Mouse (Mus musculus) hindbrain, embryonic 11.5 days (tissue): ENCODE measurements around the gene Traf3ip2. TPM values are rescaled to one million over a fixed set of nuclear protein-coding genes. Genes with fewer than 3 reads are reported as not detected.
A peak's percentile ranks its signal among the peaks of the same experiment; 100 is the strongest.

ENCODE experiments used
- ATAC-seq: fragments of 200-750 bp; cut with Nextera tagmentation; 2 replicates; pipeline ENCODE4 v1.8.0; 2017; ENCODE audit warnings: mild to moderate bottlenecking, moderate TSS enrichment, moderate library complexity; ENCODE audit not compliant: low FRiP score
- DNase-seq: peaks from one replicate; pipeline ENCODE4 v3.0.0-alpha.2; 2015; ENCODE audit warnings: low spot score
- H3K27ac ChIP-seq: fragments of 300-500 bp; sonication (generic); 2 replicates; pipeline ENCODE4 v1.5.1; 2014; ENCODE audit warnings: mild to moderate bottlenecking, low read depth, low read length
- H3K27me3 ChIP-seq: fragments of 300-500 bp; sonication (generic); 2 replicates; pipeline ENCODE4 v1.6.1; 2014; ENCODE audit warnings: mild to moderate bottlenecking, low read length, moderate library complexity, mixed read lengths; ENCODE audit not compliant: control insufficient read depth, insufficient read depth
- H3K36me3 ChIP-seq: fragments of 300-500 bp; sonication (generic); 2 replicates; pipeline ENCODE4 v1.6.1; 2014; ENCODE audit warnings: mild to moderate bottlenecking, low read length, moderate library complexity, mixed read lengths; ENCODE audit not compliant: control insufficient read depth, insufficient read depth
- H3K4me1 ChIP-seq: fragments of 300-500 bp; sonication (generic); replicated peaks from 2 replicates; pipeline ENCODE4 v1.6.1; 2014; ENCODE audit warnings: low read length, mixed read lengths; ENCODE audit not compliant: control insufficient read depth, insufficient read depth
- H3K4me2 ChIP-seq: fragments of 300-500 bp; sonication (generic); replicated peaks from 2 replicates; pipeline ENCODE4 v1.6.1; 2014; ENCODE audit warnings: mild to moderate bottlenecking, low read depth, low read length
- H3K4me3 ChIP-seq: fragments of 300-500 bp; sonication (generic); 2 replicates; pipeline ENCODE4 v1.5.1; 2014; ENCODE audit warnings: low read depth, low read length
- H3K9ac ChIP-seq: fragments of 300-500 bp; sonication (generic); 2 replicates; pipeline ENCODE4 v1.6.1; 2014; ENCODE audit warnings: low read depth, low read length
- H3K9me3 ChIP-seq: fragments of 300-500 bp; sonication (generic); 2 replicates; pipeline ENCODE4 v1.6.1; 2016; ENCODE audit warnings: low read length; ENCODE audit not compliant: control insufficient read depth
- WGBS: fragments of 180-500 bp; shearing (Covaris S2); extraction: QIAGEN DNeasy Blood & Tissue Kit; methylation state at CpG from one replicate; pipeline ENCODE4 v1.1.7; 2014; 5-methylcytosine and 5-hydroxymethylcytosine counted together
- polyA plus RNA-seq: library from polyadenylated mRNA; unstranded; fragments of >200 nt; fragmentation: Nextera tagmentation; extraction: Ambion mirVana; gene quantifications from 2 replicates; pipeline ENCODE4 v1.2.1, GENCODE M21; 2014

The Traf3ip2 gene
- polyA plus RNA-seq, 1 experiment from 2014 or later, result 5.6 TPM

DNA sequence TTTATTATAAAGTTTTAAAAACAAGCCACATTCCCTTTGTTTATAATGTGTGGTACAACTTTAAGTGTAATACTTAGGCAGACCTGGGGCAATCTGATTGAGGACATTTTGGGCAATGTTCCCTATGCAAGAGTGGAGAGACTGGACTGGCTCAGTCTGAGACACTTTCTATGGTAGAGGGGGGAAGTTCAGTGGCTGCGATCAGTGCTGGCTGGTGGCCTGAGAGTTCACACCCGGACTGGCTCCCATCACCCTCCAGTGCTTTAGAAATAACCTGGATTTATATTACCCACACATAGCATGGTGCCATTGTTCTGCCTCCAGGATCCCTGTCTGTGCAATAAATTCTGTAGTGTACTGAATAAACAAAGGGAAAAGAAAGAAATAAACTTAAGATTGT lies 603 bp upstream of the Traf3ip2 start:
- Histone ChIP-seq H3K27me3 (no peaks in the 10 kb centered on the region), H3K27ac (no peak overlapping the region), H3K9me3 (no peaks in the 10 kb centered on the region), H3K9ac (no peak overlapping the region), H3K4me2 (no peak overlapping the region), H3K36me3 (no peaks in the 10 kb centered on the region), H3K4me3 (no peak overlapping the region), H3K4me1 (peaks cover 2% of the 10 kb centered on the region; the same call in 1 of the 2 replicates)
- WGBS, result 84% methylated on average over 2 of the region's 2 CpGs
- ATAC-seq (no peak), DNase-seq (no peak)

DNA sequence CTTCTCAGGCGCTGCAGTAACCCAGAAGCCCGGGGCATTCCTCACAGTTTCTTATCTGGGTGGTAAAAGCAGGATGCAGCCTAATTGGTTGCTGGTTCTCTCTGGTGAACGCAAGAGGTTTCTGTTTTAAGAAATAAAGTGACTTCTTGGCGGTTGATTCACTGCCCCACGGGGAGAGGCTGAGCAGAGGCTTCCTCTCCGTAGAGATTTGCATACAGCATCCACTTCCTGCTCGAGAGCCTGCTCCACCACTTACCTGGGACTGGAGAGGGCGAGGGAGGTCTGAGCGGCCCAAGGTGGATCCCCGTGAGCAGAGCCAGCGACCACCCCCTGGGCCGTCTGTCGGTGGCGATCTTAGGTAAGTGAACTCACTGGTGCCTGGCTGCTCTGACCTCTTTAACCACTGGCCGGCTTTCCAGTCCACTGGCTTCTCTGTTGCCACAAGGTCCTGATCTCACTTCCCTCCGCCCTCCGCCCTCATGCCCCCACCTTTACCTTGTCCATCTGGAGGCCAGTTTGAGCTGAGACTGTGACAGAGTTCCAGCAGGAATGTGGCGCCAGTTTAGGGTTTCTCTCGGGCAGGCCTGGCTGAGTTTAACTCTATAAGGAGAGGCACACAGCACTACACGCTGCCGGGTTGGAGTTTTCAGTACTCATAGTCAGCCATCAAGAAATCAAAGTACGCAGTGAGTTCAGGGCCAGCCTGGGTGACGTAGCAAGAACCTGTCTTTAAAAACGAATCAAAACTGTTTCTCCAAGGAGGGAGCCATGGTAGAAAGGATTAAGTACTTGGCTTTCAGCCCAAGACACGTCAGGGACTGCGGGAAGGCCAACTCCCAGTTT lies 476 bp downstream of the Traf3ip2 start:
- Histone ChIP-seq H3K9me3 (no peaks in the 10 kb centered on the region), H3K36me3 (no peaks in the 10 kb centered on the region), H3K4me2 (peak overlapping the region; percentile 33), H3K9ac (peak overlapping the region; percentile 33), H3K27ac (peak overlapping the region; percentile 24; the same call in 1 of the 2 replicates), H3K4me1 (peaks cover 2% of the 10 kb centered on the region; the same call in 1 of the 2 replicates), H3K27me3 (no peaks in the 10 kb centered on the region), H3K4me3 (no peak overlapping the region)
- WGBS, result 15% methylated on average over 26 of the region's 26 CpGs
- DNase-seq (peak; percentile 43), ATAC-seq (peak; percentile 44; the same call in 1 of the 2 replicates)

DNA sequence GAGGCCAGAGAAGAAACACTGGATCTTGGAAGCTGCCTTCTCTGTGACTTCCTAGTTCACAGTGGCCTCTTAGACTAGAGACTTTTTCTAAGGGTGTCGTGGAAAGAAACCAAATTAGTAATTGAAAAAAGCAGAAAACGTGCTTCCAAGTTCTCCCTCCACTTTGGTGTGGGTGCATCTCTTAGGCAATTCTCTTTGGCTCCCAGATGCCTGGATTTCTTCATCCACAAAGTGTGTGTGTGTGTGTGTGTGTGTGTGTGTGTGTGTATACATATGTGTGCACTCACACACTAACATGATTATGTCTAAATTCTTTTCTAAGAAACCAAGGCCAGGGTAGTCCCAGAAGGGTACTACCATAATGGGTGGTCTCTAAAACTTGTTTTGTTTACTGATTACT lies 1.2 kb downstream of the Traf3ip2 start:
- Histone ChIP-seq H3K4me3 (no peak overlapping the region), H3K27ac (0 out of 2 replicates have a peak overlapping the region, but pooled peaks have one; percentile 24), H3K9me3 (no peaks in the 10 kb centered on the region), H3K36me3 (no peaks in the 10 kb centered on the region), H3K9ac (no peak overlapping the region), H3K27me3 (no peaks in the 10 kb centered on the region), H3K4me1 (peaks cover 2% of the 10 kb centered on the region; the same call in 1 of the 2 replicates), H3K4me2 (no peak overlapping the region)
- ATAC-seq (no peak), DNase-seq (no peak)
- WGBS, result 57% methylated on average over 2 of the region's 2 CpGs

DNA sequence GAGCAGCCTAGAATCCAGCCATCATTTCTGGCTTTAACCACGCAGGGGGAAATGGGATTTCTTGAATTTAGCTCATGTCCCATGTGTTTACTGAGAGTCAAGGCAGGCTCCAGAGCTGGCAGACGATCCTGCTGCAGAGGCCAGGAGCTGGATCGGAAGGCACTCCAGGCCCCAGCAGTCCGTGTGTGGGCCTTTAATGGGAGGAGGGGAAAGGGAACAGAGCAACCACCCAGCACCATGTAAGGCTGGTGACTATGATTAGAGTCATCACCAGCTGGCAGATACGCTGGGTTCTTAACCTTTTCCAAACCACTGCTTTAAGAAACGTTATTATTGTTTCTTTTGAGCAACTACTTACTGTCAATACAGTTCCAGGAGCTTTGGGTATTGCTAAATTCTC lies 1.9 kb downstream of the Traf3ip2 start:
- ATAC-seq, result no peak
- Histone ChIP-seq H3K4me2 (no peak overlapping the region), H3K4me1 (peaks cover 2% of the 10 kb centered on the region; the same call in 1 of the 2 replicates), H3K9me3 (no peaks in the 10 kb centered on the region), H3K9ac (peak overlapping the region; percentile 31; the same call in 1 of the 2 replicates), H3K36me3 (no peaks in the 10 kb centered on the region), H3K4me3 (no peak overlapping the region), H3K27ac (no peak overlapping the region), H3K27me3 (no peaks in the 10 kb centered on the region)
- WGBS, result 37% methylated on average over 6 of the region's 6 CpGs
- DNase-seq, result no peak

DNA sequence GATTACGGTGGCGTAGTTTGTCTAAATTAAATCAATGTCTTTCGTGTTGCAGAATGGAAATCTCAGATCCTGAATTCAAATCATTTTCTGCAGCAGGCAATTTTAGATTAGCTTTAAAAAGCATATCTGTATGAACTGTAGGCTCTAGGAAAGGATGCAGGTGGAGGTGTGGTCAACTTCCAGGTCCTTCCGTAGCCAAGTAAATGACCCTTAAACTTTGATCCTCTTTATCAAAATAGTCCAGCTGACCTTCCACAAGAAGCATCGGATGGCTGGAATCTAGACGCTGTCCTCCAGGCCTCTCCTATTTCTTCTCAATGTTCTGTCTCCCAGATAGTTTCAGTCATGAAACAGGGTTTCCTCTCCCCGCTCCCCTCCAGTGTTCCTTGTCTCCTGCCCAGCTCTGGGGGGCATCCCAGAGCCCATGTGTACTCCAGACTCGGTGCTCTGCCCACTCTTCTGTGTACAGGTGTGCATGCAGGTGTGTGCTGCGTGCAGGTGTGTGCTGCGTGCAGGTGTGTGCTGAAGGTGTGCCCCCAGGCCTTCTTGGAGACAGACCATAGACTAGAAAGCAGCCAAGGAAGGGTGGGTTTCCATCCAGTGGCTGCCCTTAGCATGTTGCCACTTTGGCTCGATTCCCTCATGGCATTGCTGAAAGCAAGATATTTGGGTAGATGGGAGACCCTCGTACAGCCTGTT lies 2.9 kb downstream of the Traf3ip2 start:
- no peak for DNase-seq
- H3K27me3 ChIP-seq, result no peaks in the 10 kb centered on the region
- H3K9ac ChIP-seq, result no peak overlapping the region
- peaks cover 2% of the 10 kb centered on the region; the same call in 1 of the 2 replicates for H3K4me1 ChIP-seq
- H3K36me3 ChIP-seq, result no peaks in the 10 kb centered on the region
- no peaks in the 10 kb centered on the region for H3K9me3 ChIP-seq
- H3K4me2 ChIP-seq, result no peak overlapping the region
- H3K4me3 ChIP-seq, result no peak overlapping the region
- no peak overlapping the region for H3K27ac ChIP-seq
- 87% methylated on average over 12 of the region's 12 CpGs for WGBS
- ATAC-seq, result no peak

DNA sequence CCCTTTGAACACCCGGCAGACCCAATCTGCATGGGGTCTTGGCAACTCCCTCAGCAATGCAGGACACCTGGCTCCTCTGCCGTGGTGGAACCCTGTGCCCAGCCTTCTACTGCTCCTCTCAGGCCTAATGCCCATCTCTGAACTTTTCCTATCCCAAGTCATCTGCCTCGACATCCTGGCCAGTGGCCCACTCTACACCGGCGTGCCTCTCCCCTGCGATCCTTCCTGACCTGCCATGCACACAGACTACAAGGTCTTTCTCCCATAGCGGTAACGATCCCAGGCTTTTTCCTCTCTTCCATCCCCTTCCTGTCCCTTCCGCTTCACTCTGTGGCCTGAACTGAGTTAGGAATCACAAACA lies 3.5 kb downstream of the Traf3ip2 start:
- DNase-seq, result no peak
- no peaks in the 10 kb centered on the region for H3K27me3 ChIP-seq
- H3K4me2 ChIP-seq, result no peak overlapping the region
- no peak overlapping the region for H3K27ac ChIP-seq
- no peak for ATAC-seq
- WGBS, result 88% methylated on average over 9 of the region's 9 CpGs
- no peaks in the 10 kb centered on the region for H3K36me3 ChIP-seq
- H3K4me3 ChIP-seq, result no peak overlapping the region
- H3K9me3 ChIP-seq, result no peaks in the 10 kb centered on the region
- peaks cover 2% of the 10 kb centered on the region; the same call in 1 of the 2 replicates for H3K4me1 ChIP-seq
- H3K9ac ChIP-seq, result no peak overlapping the region

DNA sequence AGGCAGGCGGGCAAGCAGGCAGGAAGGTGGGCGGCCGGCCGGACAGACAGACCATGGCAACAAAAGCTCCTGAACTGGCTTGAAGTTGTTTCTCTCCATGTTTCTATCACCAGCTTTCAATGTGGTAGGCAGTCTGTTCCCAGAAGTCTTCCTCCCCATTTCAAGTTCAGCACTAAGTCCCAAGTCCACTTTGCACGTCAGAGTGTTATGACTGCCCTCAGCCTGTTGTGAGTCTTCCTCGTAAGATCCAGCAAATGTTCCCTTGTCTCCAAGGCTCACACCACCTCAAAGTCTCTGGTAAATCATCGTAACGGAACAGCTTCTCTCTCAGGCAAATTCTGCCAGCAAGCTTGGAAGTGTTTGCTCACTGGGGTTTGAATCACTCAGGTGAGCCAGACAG lies 3.9 kb downstream of the Traf3ip2 start:
- Histone ChIP-seq H3K36me3 (no peaks in the 10 kb centered on the region), H3K27ac (no peak overlapping the region), H3K9me3 (no peaks in the 10 kb centered on the region), H3K4me2 (no peak overlapping the region), H3K4me3 (no peak overlapping the region), H3K27me3 (no peaks in the 10 kb centered on the region), H3K9ac (no peak overlapping the region), H3K4me1 (peaks cover 2% of the 10 kb centered on the region; the same call in 1 of the 2 replicates)
- no peak for DNase-seq
- 91% methylated on average over 8 of the region's 8 CpGs for WGBS
- no peak for ATAC-seq

DNA sequence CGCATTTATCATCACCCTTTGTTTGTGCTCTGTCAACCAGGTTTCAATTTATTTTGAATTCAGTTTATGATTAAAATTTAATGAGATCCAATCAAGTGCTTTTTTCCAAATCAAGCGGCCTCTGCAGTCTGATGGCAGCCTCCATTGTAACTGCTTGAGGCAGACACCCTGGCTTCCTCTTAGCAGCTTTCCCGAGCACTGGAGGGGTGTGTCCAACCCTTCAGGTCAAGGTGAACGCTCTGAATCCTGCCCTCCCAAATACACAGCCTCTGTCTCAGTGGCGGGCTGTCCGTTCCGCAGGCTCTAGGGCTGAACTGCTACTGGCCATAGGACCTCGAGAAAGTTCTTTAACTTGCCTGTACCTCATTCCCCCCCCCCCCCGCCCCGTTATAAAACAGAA lies 5.7 kb downstream of the Traf3ip2 start:
- no peak for DNase-seq
- H3K4me3 ChIP-seq, result no peak overlapping the region
- no peak overlapping the region for H3K27ac ChIP-seq
- H3K9ac ChIP-seq, result no peak overlapping the region
- WGBS, result 70% methylated on average over 10 of the region's 10 CpGs
- H3K4me2 ChIP-seq, result no peak overlapping the region
- no peaks in the 10 kb centered on the region; the same call in 1 of the 2 replicates for H3K4me1 ChIP-seq
- no peaks in the 10 kb centered on the region for H3K36me3 ChIP-seq
- no peaks in the 10 kb centered on the region for H3K9me3 ChIP-seq
- ATAC-seq, result no peak
- no peaks in the 10 kb centered on the region for H3K27me3 ChIP-seq
